Mouse (Mus musculus) subcutaneous adipose tissue, adult 2 months (tissue): Measurements from ENCODE around the gene Tcp11. TPM values are rescaled to one million over a fixed set of nuclear protein-coding genes. Genes with fewer than 3 reads are reported as not detected.

Experiments used
- polyA plus RNA-seq: library from polyadenylated mRNA; depleted of rRNA; stranded (reverse); fragments of >200 nt; gene quantifications from 2 replicates; pipeline ENCODE4 v1.2.3, GENCODE M21; 2012; ENCODE audit warnings: low replicate concordance; rRNA removed

Tcp11 gene
- 0.27 and 3.8 TPM in 2 replicates for polyA plus RNA-seq

GRCm38 (mm10) chr17:28080045-28080816 lies at the start of gene Tcp11:
Gene Tcp11 (minus strand): TSS chr17:28080639.

Other genes with a start within 250 kb of the Tcp11 start
- gene Snrpc, start 242.5 kb downstream of the Tcp11 start, polyA plus RNA-seq: 64.1 and 86.3 TPM in 2 replicates
- 18.8 and 28.8 TPM in 2 replicates for gene Uhrf1bp1, start 224.2 kb downstream of the Tcp11 start, polyA plus RNA-seq
- 57.7 and 64.4 TPM in 2 replicates for gene Anks1, start 171.3 kb downstream of the Tcp11 start, polyA plus RNA-seq
- gene Taf11, start 170.8 kb downstream of the Tcp11 start, polyA plus RNA-seq: 14.2 and 16.5 TPM in 2 replicates
- gene Scube3, start 61.5 kb upstream of the Tcp11 start, polyA plus RNA-seq: 0.80 and 1.3 TPM in 2 replicates
- gene Zfp523, start 96.5 kb upstream of the Tcp11 start, polyA plus RNA-seq: 46.5 and 79.3 TPM in 2 replicates
- 6.2 and 10.1 TPM in 2 replicates for gene Def6, start 127.1 kb upstream of the Tcp11 start, polyA plus RNA-seq
- gene Ppard, start 152.1 kb upstream of the Tcp11 start, polyA plus RNA-seq: 34.5 and 43.9 TPM in 2 replicates
- gene Fance, start 232.9 kb upstream of the Tcp11 start, polyA plus RNA-seq: 10.3 and 22.8 TPM in 2 replicates
- 1,149 and 3,794 TPM in 2 replicates for gene Rpl10a, start 247.8 kb upstream of the Tcp11 start, polyA plus RNA-seq